Mouse (Mus musculus) macrophage (primary cell): ENCODE measurements around the gene Cdc25b. TPM values are rescaled to one million over a fixed set of nuclear protein-coding genes. Genes with fewer than 3 reads are reported as not detected.

ENCODE experiments used
- H3K27ac ChIP-seq: fragments of 350-480 bp; formaldehyde crosslinking; 2 replicates; pipeline ENCODE4 v1.9.0; 2021
- H3K36me3 ChIP-seq: fragments of 350-480 bp; formaldehyde crosslinking; 2 replicates; pipeline ENCODE4 v1.9.0; 2021; ENCODE audit errors: inconsistent target
- H3K4me3 ChIP-seq: fragments of 350-480 bp; formaldehyde crosslinking; 2 replicates; pipeline ENCODE4 v1.9.0; 2021; ENCODE audit errors: inconsistent target
- H3K79me2 ChIP-seq: fragments of 350-480 bp; formaldehyde crosslinking; 2 replicates; pipeline ENCODE4 v1.9.0; 2021; ENCODE audit errors: inconsistent target
- WGBS: methylation state at CpG from one replicate; pipeline ENCODE4 v1.1.7; 2026; ENCODE audit warnings: inconsistent platforms; ENCODE audit not compliant: missing documents; 5-methylcytosine and 5-hydroxymethylcytosine counted together
- polyA plus RNA-seq: library from polyadenylated mRNA; stranded (reverse); fragments of 250-400 nt; gene quantifications from 3 replicates; pipeline ENCODE4 v1.2.4, GENCODE M21; 2018; ENCODE audit warnings: inconsistent platforms

Gene Cdc25b
- polyA plus RNA-seq, 1 experiment from 2014 or later, result 9.4 TPM

- WGBS, result 90% methylated on average over 8 of the region's 8 CpGs
- H3K27ac ChIP-seq, result no peak overlapping the region
- no peak overlapping the region for H3K4me3 ChIP-seq
- H3K36me3 ChIP-seq, result peaks cover 75% of the 10 kb centered on the region
- no peaks in the 10 kb centered on the region for H3K79me2 ChIP-seq
These were observed 38.1 kb upstream of the Cdc25b start for GRCm38 (mm10) chr2:131148353-131149253.

- Histone ChIP-seq H3K36me3 (peaks cover 75% of the 10 kb centered on the region), H3K79me2 (no peaks in the 10 kb centered on the region), H3K4me3 (no peak overlapping the region), H3K27ac (no peak overlapping the region)
- WGBS, result 100% methylated on average over 3 of the region's 3 CpGs
These were observed 37.5 kb upstream of the Cdc25b start for GRCm38 (mm10) chr2:131149254-131149578.

- Histone ChIP-seq H3K79me2 (0 out of 2 replicates have a peak, but pooled peaks cover under 1% of the 10 kb centered on the region), H3K4me3 (no peak overlapping the region), H3K36me3 (peaks cover 56% of the 10 kb centered on the region), H3K27ac (no peak overlapping the region)
- WGBS, result 100% methylated on average over 3 of the region's 7 CpGs
These were observed 34.5 kb upstream of the Cdc25b start for GRCm38 (mm10) chr2:131152166-131152730.

GRCm38 (mm10) chr2:131154036-131154435 is 32.7 kb upstream of the Cdc25b start:
- Histone ChIP-seq H3K79me2 (peaks cover 17% of the 10 kb centered on the region; the same call in 1 of the 2 replicates), H3K4me3 (no peak overlapping the region), H3K36me3 (peaks cover 39% of the 10 kb centered on the region), H3K27ac (no peak overlapping the region)
- 96% methylated on average over 4 of the region's 4 CpGs for WGBS

GRCm38 (mm10) chr2:131156987-131157386 is 29.8 kb upstream of the Cdc25b start:
- H3K27ac ChIP-seq, result no peak overlapping the region
- H3K79me2 ChIP-seq, result peaks cover 17% of the 10 kb centered on the region; the same call in 1 of the 2 replicates
- peaks cover 12% of the 10 kb centered on the region; the same call in 1 of the 2 replicates for H3K36me3 ChIP-seq
- 57% methylated on average over 7 of the region's 7 CpGs for WGBS
- H3K4me3 ChIP-seq, result no peak overlapping the region

GRCm38 (mm10) chr2:131159491-131159910 is 27.2 kb upstream of the Cdc25b start:
- WGBS, result 6% methylated on average over 18 of the region's 18 CpGs
- peaks cover 17% of the 10 kb centered on the region; the same call in 1 of the 2 replicates for H3K79me2 ChIP-seq
- H3K27ac ChIP-seq, result peak overlapping the region; percentile 28; the same call in 1 of the 2 replicates
- no peaks in the 10 kb centered on the region for H3K36me3 ChIP-seq
- peak overlapping the region; percentile 83 for H3K4me3 ChIP-seq

- peak within 1 kb of the TSS; percentile 83 for H3K4me3 ChIP-seq
- WGBS, result under 1% methylated on average over 54 of the region's 54 CpGs
- peaks cover 17% of the 10 kb centered on the region; the same call in 1 of the 2 replicates for H3K79me2 ChIP-seq
- peak within 1 kb of the TSS; percentile 52 for H3K27ac ChIP-seq
- H3K36me3 ChIP-seq, result no peaks in the 10 kb centered on the region
These were observed 26.7 kb upstream of the Cdc25b start, which contains the start of gene 1700037H04Rik for GRCm38 (mm10) chr2:131159938-131160581. 1700037H04Rik (minus strand) TSS chr2:131160081.

- 7% methylated on average over 16 of the region's 17 CpGs for WGBS
- Histone ChIP-seq H3K36me3 (no peaks in the 10 kb centered on the region), H3K27ac (peak overlapping the region; percentile 52)
These were observed 26.1 kb upstream of the Cdc25b start for GRCm38 (mm10) chr2:131160671-131161111.

GRCm38 (mm10) chr2:131163924-131164323 is 22.8 kb upstream of the Cdc25b start:
- Histone ChIP-seq H3K27ac (no peak overlapping the region), H3K4me3 (no peak overlapping the region), H3K36me3 (no peaks in the 10 kb centered on the region), H3K79me2 (peaks cover under 1% of the 10 kb centered on the region; the same call in 1 of the 2 replicates)
- 93% methylated on average over 7 of the region's 7 CpGs for whole genome bisulfite sequencing

More at GRCm38 (mm10) chr2:131160671-131161111, 26.1 kb upstream of the Cdc25b start:
- peak overlapping the region; percentile 83 for H3K4me3 ChIP-seq
- H3K79me2 ChIP-seq, result peaks cover 17% of the 10 kb centered on the region; the same call in 1 of the 2 replicates

- 86% methylated on average over 2 of the region's 2 CpGs for WGBS
- H3K27ac ChIP-seq, result no peak overlapping the region
These were observed 20.6 kb upstream of the Cdc25b start for GRCm38 (mm10) chr2:131166172-131166571.

GRCm38 (mm10) chr2:131167984-131168383 is 18.8 kb upstream of the Cdc25b start:
- Histone ChIP-seq H3K4me3 (no peak overlapping the region), H3K36me3 (no peaks in the 10 kb centered on the region), H3K27ac (no peak overlapping the region), H3K79me2 (no peaks in the 10 kb centered on the region)
- WGBS, result 83% methylated on average over 6 of the region's 6 CpGs

More at GRCm38 (mm10) chr2:131166172-131166571, 20.6 kb upstream of the Cdc25b start:
- Histone ChIP-seq H3K36me3 (no peaks in the 10 kb centered on the region), H3K79me2 (no peaks in the 10 kb centered on the region), H3K4me3 (no peak overlapping the region)

GRCm38 (mm10) chr2:131168914-131169313 is 17.8 kb upstream of the Cdc25b start:
- no peak overlapping the region for H3K4me3 ChIP-seq
- H3K79me2 ChIP-seq, result no peaks in the 10 kb centered on the region
- no peaks in the 10 kb centered on the region for H3K36me3 ChIP-seq
- H3K27ac ChIP-seq, result no peak overlapping the region
- WGBS, result 91% methylated on average over 1 of the region's 1 CpGs

GRCm38 (mm10) chr2:131170936-131171335 is 15.8 kb upstream of the Cdc25b start:
- H3K4me3 ChIP-seq, result no peak overlapping the region
- H3K36me3 ChIP-seq, result no peaks in the 10 kb centered on the region
- no peaks in the 10 kb centered on the region for H3K79me2 ChIP-seq
- WGBS, result 57% methylated on average over 9 of the region's 9 CpGs
- H3K27ac ChIP-seq, result no peak overlapping the region

GRCm38 (mm10) chr2:131171401-131172104 is 15.2 kb upstream of the Cdc25b start:
- Histone ChIP-seq H3K79me2 (0 out of 2 replicates have a peak, but pooled peaks cover 2% of the 10 kb centered on the region), H3K4me3 (no peak overlapping the region), H3K27ac (no peak overlapping the region), H3K36me3 (no peaks in the 10 kb centered on the region; the same call in 1 of the 2 replicates)
- 28% methylated on average over 42 of the region's 43 CpGs for WGBS
